In genomic region chr5:115155831-115156230, GRCm38 (mm10) we compare ENCODE assay signal across 8 mouse cellular contexts. TPM values are rescaled to one million over a fixed set of nuclear protein-coding genes. Genes with fewer than 3 reads are reported as not detected.
DNase-seq lines count a peak whose midpoint lies in the region; ATAC-seq and TF ChIP-seq lines count a peak whose summit lies in the region.

No protein-coding gene starts in this region.

- no peaks in the 10 kb centered on the region for H3K27me3 ChIP-seq in embryonic facial prominence, embryonic 11.5 days (ENCODE audit: control insufficient read depth, insufficient read depth, low read length)
- H3K27me3 ChIP-seq in intestine, embryonic 16.5 days (replicated peaks; ENCODE audit: control insufficient read depth, insufficient read depth, low read length) = no peaks in the 10 kb centered on the region
- H3K27me3 ChIP-seq in liver, postnatal 0 days (ENCODE audit: insufficient read depth, low read length) = no peaks in the 10 kb centered on the region

- peak overlapping the region; percentile 47 for H3K9ac ChIP-seq in embryonic facial prominence, embryonic 11.5 days (replicated peaks; ENCODE audit: low read length)
- H3K9ac ChIP-seq in intestine, embryonic 16.5 days (ENCODE audit: low read depth, low read length) = peak overlapping the region; percentile 99
- peak overlapping the region; percentile 47; the same call in 1 of the 2 replicates for H3K9ac ChIP-seq in liver, postnatal 0 days (replicated peaks)

- 35% methylated on average over 5 of the region's 5 CpGs for WGBS in embryonic facial prominence, embryonic 11.5 days
- 26% methylated on average over 5 of the region's 5 CpGs for WGBS in intestine, embryonic 16.5 days
- 9% methylated on average over 5 of the region's 5 CpGs for WGBS in liver, postnatal 0 days (ENCODE audit: insufficient replicate concordance)

- TF ChIP-seq CTCF in liver, postnatal 0 days (IDR thresholded peaks at IDR 0.05; ENCODE audit: low read depth) = no peak

- no peak overlapping the region for H3K27ac ChIP-seq in embryonic facial prominence, embryonic 11.5 days (replicated peaks; ENCODE audit: low read depth, low read length)
- H3K27ac ChIP-seq in intestine, embryonic 16.5 days (ENCODE audit: low read length) = peak overlapping the region; percentile 97
- peak overlapping the region; percentile 61 for H3K27ac ChIP-seq in liver, postnatal 0 days (ENCODE audit: low read depth)

- no peaks in the 10 kb centered on the region for H3K9me3 ChIP-seq in embryonic facial prominence, embryonic 11.5 days (replicated peaks; ENCODE audit: control insufficient read depth, low read length)
- no peaks in the 10 kb centered on the region for H3K9me3 ChIP-seq in intestine, embryonic 16.5 days (ENCODE audit: control insufficient read depth, low read length)
- no peaks in the 10 kb centered on the region for H3K9me3 ChIP-seq in liver, postnatal 0 days (ENCODE audit: low read length)

- peak; percentile 40 to 46 for DNase-seq in heart, adult 18-20 months
- no peak for DNase-seq in heart, postnatal 10 days
- DNase-seq in embryonic facial prominence, embryonic 11.5 days (ENCODE audit: low spot score) = peak; percentile 22
- peak; percentile 61 for DNase-seq in liver, postnatal 0 days
- peak; percentile 40 to 76 for DNase-seq in spleen, postnatal 4 days (ENCODE audit: low spot score in 2 of 2)
- no peak for DNase-seq in c-Kit-positive CD71-positive TER-119-positive erythroid progenitor cells, embryonic 14.5 days (ENCODE audit: low spot score)
- no peak for DNase-seq in right cerebral cortex, adult 18-20 months

- peaks cover 4% of the 10 kb centered on the region for H3K4me1 ChIP-seq in embryonic facial prominence, embryonic 11.5 days (ENCODE audit: control insufficient read depth, insufficient read depth, low read length)
- peaks cover 57% of the 10 kb centered on the region for H3K4me1 ChIP-seq in intestine, embryonic 16.5 days (ENCODE audit: control insufficient read depth, insufficient read depth, low read length)
- H3K4me1 ChIP-seq in liver, postnatal 0 days (ENCODE audit: insufficient read depth) = peaks cover 54% of the 10 kb centered on the region

- intact Hi-C loops in heart, postnatal 10 days (cut with DNase I) = loop anchor here (2.0 kb wide), 1 partner anchor 23 kb away; no protein-coding TSS in a partner anchor

- H3K4me3 ChIP-seq in embryonic facial prominence, embryonic 11.5 days (ENCODE audit: low read depth, low read length) = peak overlapping the region; percentile 19
- peak overlapping the region; percentile 99 for H3K4me3 ChIP-seq in intestine, embryonic 16.5 days (ENCODE audit: low read length)
- peak overlapping the region; percentile 84 for H3K4me3 ChIP-seq in liver, postnatal 0 days (ENCODE audit: low read depth, low read length)

- TF ChIP-seq EP300 in liver, postnatal 0 days (IDR thresholded peaks at IDR 0.05; ENCODE audit: low read depth) = no peak

- H3K4me2 ChIP-seq in embryonic facial prominence, embryonic 11.5 days (ENCODE audit: low read depth, low read length) = peak overlapping the region; percentile 58
- H3K4me2 ChIP-seq in intestine, embryonic 16.5 days (ENCODE audit: low read depth, low read length) = peak overlapping the region; percentile 83
- H3K4me2 ChIP-seq in liver, postnatal 0 days (ENCODE audit: low read depth, low read length) = peak overlapping the region; percentile 93

- H3K36me3 ChIP-seq in embryonic facial prominence, embryonic 11.5 days (replicated peaks; ENCODE audit: control insufficient read depth, insufficient read depth, low read depth, low read length) = no peaks in the 10 kb centered on the region
- H3K36me3 ChIP-seq in intestine, embryonic 16.5 days (ENCODE audit: control insufficient read depth, insufficient read depth, low read length) = peaks cover 2% of the 10 kb centered on the region; the same call in 1 of the 2 replicates
- peaks cover 3% of the 10 kb centered on the region; the same call in 1 of the 2 replicates for H3K36me3 ChIP-seq in liver, postnatal 0 days (replicated peaks; ENCODE audit: insufficient read depth, low read length)

- no peak for ATAC-seq in embryonic facial prominence, embryonic 11.5 days (replicated peaks; ENCODE audit: insufficient number of reproducible peaks, low FRiP score, low TSS enrichment, low read depth)
- ATAC-seq in intestine, embryonic 16.5 days = peak; percentile 48
- no peak for ATAC-seq in liver, postnatal 0 days

RNA-seq across cellular contexts. Expression of gene Mlec, which starts 2.1 kb away (rescaled TPM):
- 10 to 100 TPM; 81.5 to 82.4 TPM for total RNA-seq in heart, adult 18-20 months (2021)
- total RNA-seq in heart, postnatal 10 days (2021) = 10 to 100 TPM; 72.9 to 85.0 TPM
- 36.6 and 37.5 TPM in 2 replicates for polyA plus RNA-seq in embryonic facial prominence, embryonic 11.5 days (2014; fragmentation: Nextera tagmentation; extraction: Ambion mirVana)
- 68.5 and 82.4 TPM in 2 replicates for polyA plus RNA-seq in intestine, embryonic 16.5 days (2015; fragmentation: Nextera tagmentation; extraction: Ambion mirVana)
- 8.2 and 10.1 TPM in 2 replicates for polyA plus RNA-seq in liver, postnatal 0 days (2015; fragmentation: Nextera tagmentation; extraction: Ambion mirVana)

RNA-seq across cellular contexts. Expression of gene Unc119b, which starts 21.1 kb away (rescaled TPM):
- 10 to 100 TPM; 19.3 to 20.2 TPM for total RNA-seq in heart, adult 18-20 months (2021)
- total RNA-seq in heart, postnatal 10 days (2021) = 10 to 100 TPM; 23.8 TPM
- polyA plus RNA-seq in embryonic facial prominence, embryonic 11.5 days (2014; fragmentation: Nextera tagmentation; extraction: Ambion mirVana) = 49.6 and 53.0 TPM in 2 replicates
- polyA plus RNA-seq in intestine, embryonic 16.5 days (2015; fragmentation: Nextera tagmentation; extraction: Ambion mirVana) = 22.1 and 23.2 TPM in 2 replicates
- polyA plus RNA-seq in liver, postnatal 0 days (2015; fragmentation: Nextera tagmentation; extraction: Ambion mirVana) = 6.9 and 8.0 TPM in 2 replicates

RNA-seq across cellular contexts. Expression of gene Acads, which starts 36.7 kb away (rescaled TPM):
- total RNA-seq in heart, adult 18-20 months (2021) = 100 to 1,000 TPM; 230 to 252 TPM
- total RNA-seq in heart, postnatal 10 days (2021) = 100 to 1,000 TPM; 198 to 202 TPM
- 27.7 and 31.8 TPM in 2 replicates for polyA plus RNA-seq in embryonic facial prominence, embryonic 11.5 days (2014; fragmentation: Nextera tagmentation; extraction: Ambion mirVana)
- polyA plus RNA-seq in intestine, embryonic 16.5 days (2015; fragmentation: Nextera tagmentation; extraction: Ambion mirVana) = 150 and 162 TPM in 2 replicates
- polyA plus RNA-seq in liver, postnatal 0 days (2015; fragmentation: Nextera tagmentation; extraction: Ambion mirVana) = 87.9 and 93.4 TPM in 2 replicates

RNA-seq across cellular contexts. Expression of gene Cabp1, which starts 38.4 kb away (rescaled TPM):
- total RNA-seq in heart, adult 18-20 months (2021) = 1 to 10 TPM; 1.8 to 2.0 TPM
- total RNA-seq in heart, postnatal 10 days (2021) = 1 to 10 TPM; 6.4 to 6.6 TPM
- 2.4 and 2.7 TPM in 2 replicates for polyA plus RNA-seq in embryonic facial prominence, embryonic 11.5 days (2014; fragmentation: Nextera tagmentation; extraction: Ambion mirVana)
- 0.80 and 1.2 TPM in 2 replicates for polyA plus RNA-seq in intestine, embryonic 16.5 days (2015; fragmentation: Nextera tagmentation; extraction: Ambion mirVana)
- not detected in 2 replicates for polyA plus RNA-seq in liver, postnatal 0 days (2015; fragmentation: Nextera tagmentation; extraction: Ambion mirVana)

RNA-seq across cellular contexts. Expression of gene Gm10401, which starts 57.7 kb away (rescaled TPM):
- not detected for total RNA-seq in heart, adult 18-20 months (2021)
- total RNA-seq in heart, postnatal 10 days (2021) = not detected
- polyA plus RNA-seq in embryonic facial prominence, embryonic 11.5 days (2014; fragmentation: Nextera tagmentation; extraction: Ambion mirVana) = 24.6 and 26.3 TPM in 2 replicates
- 17.6 and 22.0 TPM in 2 replicates for polyA plus RNA-seq in intestine, embryonic 16.5 days (2015; fragmentation: Nextera tagmentation; extraction: Ambion mirVana)
- 6.0 and 6.6 TPM in 2 replicates for polyA plus RNA-seq in liver, postnatal 0 days (2015; fragmentation: Nextera tagmentation; extraction: Ambion mirVana)

Comparison
In these comparisons a context has a peak if more than half of its experiments do, and no peak if none do; other contexts are left out.
1. DNase-seq: peak in heart, adult 18-20 months (2 of 2), embryonic facial prominence, embryonic 11.5 days (single experiment), liver, postnatal 0 days (single experiment) and spleen, postnatal 4 days (2 of 2); none in heart, postnatal 10 days (0 of 2), c-Kit-positive CD71-positive TER-119-positive erythroid progenitor cells, embryonic 14.5 days (single experiment) and right cerebral cortex, adult 18-20 months (single experiment).
2. H3K4me3 ChIP-seq: peak in every context shown above with its lines; median percentile 99 in intestine, embryonic 16.5 days; 84 in liver, postnatal 0 days; 19 in embryonic facial prominence, embryonic 11.5 days.
3. H3K9ac ChIP-seq: peak in every context shown above with its lines; median percentile 99 in intestine, embryonic 16.5 days; 47 in embryonic facial prominence, embryonic 11.5 days; 47 in liver, postnatal 0 days.
4. Peak in every context shown above with its lines, with median percentiles within 50 percentile points of each other: H3K4me2 ChIP-seq.